Mouse (Mus musculus) heart, postnatal 0 days (tissue): ENCODE data around the gene Pard3. TPM values are rescaled to one million over a fixed set of nuclear protein-coding genes. Genes with fewer than 3 reads are reported as not detected.
A peak's percentile ranks its signal among the peaks of the same experiment; 100 is the strongest.

Experiments
- ATAC-seq: fragments of 200-750 bp; cut with Nextera tagmentation; 2 replicates; pipeline ENCODE4 v1.8.0; 2017; ENCODE audit warnings: low read depth, moderate number of reproducible peaks, moderate library complexity; ENCODE audit not compliant: insufficient read depth
- DNase-seq: peaks from one replicate; pipeline ENCODE4 v3.0.0-alpha.2; 2016; ENCODE audit warnings: low spot score
- H3K27ac ChIP-seq: fragments of 300-500 bp; sonication (generic); 2 replicates; pipeline ENCODE4 v1.5.1; 2014; ENCODE audit warnings: low read depth, mild to moderate bottlenecking
- H3K27me3 ChIP-seq: fragments of 300-500 bp; sonication (generic); 2 replicates; pipeline ENCODE4 v1.6.1; 2014; ENCODE audit warnings: low read length, mixed read lengths; ENCODE audit not compliant: control insufficient read depth, insufficient read depth
- H3K36me3 ChIP-seq: fragments of 300-500 bp; sonication (generic); replicated peaks from 2 replicates; pipeline ENCODE4 v1.6.1; 2014; ENCODE audit warnings: low read length, mixed read lengths; ENCODE audit not compliant: control insufficient read depth, insufficient read depth
- H3K4me1 ChIP-seq: fragments of 300-500 bp; sonication (generic); 2 replicates; pipeline ENCODE4 v1.6.1; 2014; ENCODE audit warnings: antibody characterized with exemption; ENCODE audit not compliant: control insufficient read depth, insufficient read depth
- H3K4me2 ChIP-seq: fragments of 300-500 bp; sonication (generic); 2 replicates; pipeline ENCODE4 v1.6.1; 2014; ENCODE audit warnings: low read depth, mild to moderate bottlenecking, low read length, moderate library complexity
- H3K4me3 ChIP-seq: fragments of 300-500 bp; sonication (generic); 2 replicates; pipeline ENCODE4 v1.5.1; 2014; ENCODE audit warnings: low read depth, low read length
- H3K9ac ChIP-seq: fragments of 300-500 bp; sonication (generic); replicated peaks from 2 replicates; pipeline ENCODE4 v1.6.1; 2014; ENCODE audit warnings: low read depth, low read length, mixed read lengths
- H3K9me3 ChIP-seq: fragments of 300-500 bp; sonication (generic); replicated peaks from 2 replicates; pipeline ENCODE4 v1.6.1; 2016; ENCODE audit warnings: low read length; ENCODE audit not compliant: control insufficient read depth
- CTCF ChIP-seq: IDR thresholded peaks from 2 replicates; pipeline ENCODE4 v1.5.1; 2016; ENCODE audit warnings: antibody characterized with exemption, control low read depth, low read depth
- EP300 ChIP-seq: IDR thresholded peaks from 2 replicates; pipeline ENCODE4 v1.6.1; 2016; ENCODE audit warnings: antibody characterized with exemption, low read depth
- WGBS: fragments of 180-500 bp; shearing (Covaris S2); extraction: QIAGEN DNeasy Blood & Tissue Kit; methylation state at CpG from one replicate; pipeline ENCODE4 v1.1.7; 2014; 5-methylcytosine and 5-hydroxymethylcytosine counted together
- polyA plus RNA-seq: library from polyadenylated mRNA; unstranded; fragments of >200 nt; fragmentation: Nextera tagmentation; extraction: Ambion mirVana; gene quantifications from 2 replicates; pipeline ENCODE4 v1.2.1, GENCODE M21; 2015
- total RNA-seq: library from RNA; depleted of rRNA; stranded (reverse); fragments of >200 nt; gene quantifications from 2 replicates; pipeline ENCODE4 v1.2.3, GENCODE M21; 2014; ENCODE audit warnings: low replicate concordance

Gene Pard3
- total and polyA plus RNA-seq, 2 experiments from 2014 or later: 9.2 to 13.8 TPM

DNA sequence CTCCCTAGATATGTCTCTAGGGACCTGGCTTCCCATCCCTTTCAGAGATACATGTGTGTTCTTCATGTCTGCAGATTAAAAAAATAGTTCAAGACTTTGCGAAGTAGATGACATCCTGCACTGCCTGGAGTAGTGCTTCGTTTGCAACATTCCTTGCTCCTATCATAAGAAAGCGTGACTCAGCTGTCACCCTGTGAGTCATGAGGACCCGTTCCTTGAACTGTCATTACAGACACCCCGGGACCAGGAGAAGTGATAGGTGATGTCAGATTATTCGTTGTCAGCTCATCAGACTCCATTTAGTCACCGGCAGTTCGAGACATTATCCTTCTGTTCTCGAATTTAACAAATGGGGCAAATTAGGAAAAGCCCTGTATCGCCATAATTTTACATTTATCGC, 180.1 kb downstream of the Pard3 start:
- no peak overlapping the region for H3K27ac ChIP-seq
- H3K36me3 ChIP-seq: no peaks in the 10 kb centered on the region
- TF ChIP-seq CTCF: no peak
- no peak for TF ChIP-seq EP300
- ATAC-seq (no peak), DNase-seq (no peak)
- H3K4me1 ChIP-seq: no peaks in the 10 kb centered on the region
- no peaks in the 10 kb centered on the region for H3K9me3 ChIP-seq
- H3K4me2 ChIP-seq: no peak overlapping the region
- no peaks in the 10 kb centered on the region for H3K27me3 ChIP-seq
- no peak overlapping the region for H3K9ac ChIP-seq
- no peak overlapping the region for H3K4me3 ChIP-seq
- 55% methylated on average over 11 of the region's 11 CpGs for WGBS

DNA sequence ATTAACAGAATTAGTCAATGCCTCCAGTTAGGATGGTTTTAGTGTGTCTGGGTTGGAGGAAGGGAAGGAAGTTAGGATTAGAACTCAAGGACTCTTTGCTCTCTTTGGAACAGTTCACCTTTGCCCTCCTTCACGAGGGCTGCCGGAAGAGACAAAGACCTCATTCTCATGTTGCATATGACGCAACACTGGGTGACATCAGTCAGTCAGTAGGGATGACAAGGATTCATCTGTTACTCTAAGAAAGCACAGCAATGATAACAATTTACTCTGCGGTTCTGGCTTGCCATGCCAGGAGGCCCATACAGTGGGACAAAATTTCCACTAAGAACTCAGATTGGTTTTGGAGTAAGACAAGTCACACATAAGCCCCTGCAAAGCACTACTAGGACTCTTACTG, 187.1 kb downstream of the Pard3 start:
- Histone ChIP-seq H3K4me1 (no peaks in the 10 kb centered on the region), H3K9me3 (no peaks in the 10 kb centered on the region), H3K4me3 (no peak overlapping the region), H3K36me3 (no peaks in the 10 kb centered on the region), H3K4me2 (no peak overlapping the region), H3K27me3 (no peaks in the 10 kb centered on the region), H3K27ac (no peak overlapping the region), H3K9ac (no peak overlapping the region)
- WGBS: 59% methylated on average over 4 of the region's 4 CpGs
- DNase-seq: no peak
- TF ChIP-seq CTCF (no peak), EP300 (no peak)
- no peak for ATAC-seq

- Histone ChIP-seq H3K9me3 (no peaks in the 10 kb centered on the region), H3K4me1 (no peaks in the 10 kb centered on the region), H3K27me3 (no peaks in the 10 kb centered on the region), H3K4me2 (no peak overlapping the region), H3K4me3 (no peak overlapping the region), H3K27ac (no peak overlapping the region), H3K36me3 (no peaks in the 10 kb centered on the region), H3K9ac (no peak overlapping the region)
- no peak for TF ChIP-seq EP300
- no peak for TF ChIP-seq CTCF
- 93% methylated on average over 3 of the region's 3 CpGs for WGBS
- no peak for ATAC-seq
- DNase-seq: no peak
Measured at GRCm38 (mm10) chr8:127251476-127251875, 187.8 kb downstream of the Pard3 start.

DNA sequence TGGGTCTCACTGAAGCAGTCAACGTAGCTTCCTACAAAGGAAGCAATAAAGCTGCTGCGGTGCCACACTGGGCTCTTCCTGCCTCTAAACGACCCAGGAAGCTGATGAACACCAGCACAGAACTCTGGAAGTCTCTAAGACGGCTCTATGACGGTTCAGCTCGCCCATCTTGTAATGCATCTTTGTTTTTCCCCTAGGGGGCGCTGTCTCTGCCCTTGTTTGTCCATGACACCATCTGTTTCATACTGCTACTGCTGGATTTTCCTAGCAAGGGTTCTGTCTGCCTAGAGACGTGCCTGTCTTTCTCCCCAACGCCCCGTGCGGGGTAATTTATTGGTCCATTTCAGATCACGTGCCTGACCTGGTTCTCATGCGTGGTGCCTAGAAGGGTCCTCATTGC, 188.3 kb downstream of the Pard3 start:
- no peak for TF ChIP-seq CTCF
- H3K4me3 ChIP-seq: no peak overlapping the region
- H3K4me1 ChIP-seq: no peaks in the 10 kb centered on the region
- no peak overlapping the region for H3K9ac ChIP-seq
- WGBS: 86% methylated on average over 13 of the region's 13 CpGs
- no peak overlapping the region for H3K27ac ChIP-seq
- H3K4me2 ChIP-seq: no peak overlapping the region
- ATAC-seq: no peak
- H3K9me3 ChIP-seq: no peaks in the 10 kb centered on the region
- H3K27me3 ChIP-seq: no peaks in the 10 kb centered on the region
- H3K36me3 ChIP-seq: no peaks in the 10 kb centered on the region
- no peak for DNase-seq

DNA sequence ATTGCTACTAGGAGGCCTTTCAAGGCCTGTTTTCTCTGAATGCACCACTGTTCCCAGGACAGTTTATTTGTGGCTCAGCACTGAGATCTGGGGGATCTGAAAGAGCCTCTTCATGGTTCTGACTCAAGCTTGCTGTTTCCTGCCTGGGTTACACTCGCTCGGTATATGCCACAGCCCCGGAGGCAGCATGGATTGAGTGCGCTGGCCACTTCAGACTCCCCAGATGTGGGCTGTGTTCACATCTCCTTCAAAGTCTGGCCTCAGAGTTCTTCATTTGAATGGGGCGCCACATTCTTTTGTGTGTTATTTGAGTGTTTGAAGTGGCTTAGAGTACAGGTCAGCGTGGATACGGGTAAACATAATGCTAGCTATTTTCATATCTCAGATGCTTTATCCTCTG, 190.9 kb downstream of the Pard3 start:
- ATAC-seq (no peak), DNase-seq (peak; percentile 22)
- no peaks in the 10 kb centered on the region for H3K36me3 ChIP-seq
- H3K4me2 ChIP-seq: no peak overlapping the region
- peaks cover 9% of the 10 kb centered on the region; the same call in 1 of the 2 replicates for H3K4me1 ChIP-seq
- H3K27me3 ChIP-seq: no peaks in the 10 kb centered on the region
- H3K4me3 ChIP-seq: no peak overlapping the region
- no peak for TF ChIP-seq CTCF
- TF ChIP-seq EP300: no peak
- no peaks in the 10 kb centered on the region for H3K9me3 ChIP-seq
- no peak overlapping the region for H3K27ac ChIP-seq
- H3K9ac ChIP-seq: no peak overlapping the region
- WGBS: 40% methylated on average over 7 of the region's 7 CpGs

GRCm38 (mm10) chr8:127257086-127257485, 193.4 kb downstream of the Pard3 start:
- H3K4me2 ChIP-seq: no peak overlapping the region
- ATAC-seq (no peak), DNase-seq (no peak)
- H3K9me3 ChIP-seq: no peaks in the 10 kb centered on the region
- peaks cover 9% of the 10 kb centered on the region; the same call in 1 of the 2 replicates for H3K4me1 ChIP-seq
- H3K27ac ChIP-seq: no peak overlapping the region
- no peak overlapping the region for H3K9ac ChIP-seq
- 89% methylated on average over 3 of the region's 3 CpGs for WGBS
- H3K4me3 ChIP-seq: no peak overlapping the region
- H3K36me3 ChIP-seq: no peaks in the 10 kb centered on the region
- no peaks in the 10 kb centered on the region for H3K27me3 ChIP-seq
- TF ChIP-seq EP300 (no peak), CTCF (no peak)
